In the genomic region with DNA sequence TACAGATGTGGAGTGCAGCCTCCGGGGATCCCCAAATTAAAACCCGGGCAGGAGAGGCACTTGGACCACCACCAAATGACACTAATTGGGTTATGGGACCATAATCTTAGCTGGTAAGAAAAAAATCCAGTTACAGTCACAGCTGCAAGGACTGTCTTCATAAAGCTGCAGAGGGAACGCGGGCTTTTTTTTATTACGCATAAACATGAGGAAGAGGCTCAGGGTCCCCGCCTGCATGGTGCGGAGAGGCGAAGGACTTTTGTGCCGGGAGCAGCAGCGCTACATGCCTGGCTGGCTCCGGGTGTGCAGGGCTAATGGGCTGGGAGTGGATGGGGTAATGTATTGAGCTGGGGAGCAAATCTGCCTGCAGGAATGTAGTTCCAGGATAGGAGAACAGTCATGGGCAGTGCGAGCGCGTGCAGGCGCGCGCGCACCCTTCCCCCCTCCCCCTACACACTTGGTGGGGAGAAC, we compare ENCODE assay signal across 9 mouse cellular contexts. TPM values are rescaled to one million over a fixed set of nuclear protein-coding genes. Genes with fewer than 3 reads are reported as not detected.
DNase-seq lines count a peak whose midpoint lies in the region; ATAC-seq lines count a peak whose summit lies in the region.
"Had no signal": no experiment of that assay in that cellular context is flagged by ENCODE, and none has a peak within 500 bp of the region (broad histone marks: within the 10 kb centered on the region; RNA-seq: fewer than 3 reads in every experiment).

No protein-coding gene starts in this region.

- no peaks in the 10 kb centered on the region for H3K9me3 ChIP-seq in heart, embryonic 13.5 days
- no peaks in the 10 kb centered on the region for H3K9me3 ChIP-seq in intestine, embryonic 16.5 days (ENCODE audit: control insufficient read depth, low read length)
- no peaks in the 10 kb centered on the region for H3K9me3 ChIP-seq in midbrain, embryonic 12.5 days

- no peak for ATAC-seq in heart, embryonic 13.5 days (ENCODE audit: extremely low read depth, insufficient number of reproducible peaks, low FRiP score, low TSS enrichment)
- peak; percentile 36 for ATAC-seq in intestine, embryonic 16.5 days
- peak; percentile 63 for ATAC-seq in midbrain, embryonic 12.5 days (ENCODE audit: low FRiP score, low read depth)

- H3K27me3 ChIP-seq in heart, embryonic 13.5 days (replicated peaks) = peaks cover 51% of the 10 kb centered on the region
- no peaks in the 10 kb centered on the region; the same call in none of the 2 replicates for H3K27me3 ChIP-seq in intestine, embryonic 16.5 days (replicated peaks; ENCODE audit: control insufficient read depth, insufficient read depth, low read length)
- peaks cover 42% of the 10 kb centered on the region for H3K27me3 ChIP-seq in midbrain, embryonic 12.5 days

- H3K4me3 ChIP-seq in heart, embryonic 13.5 days = peak overlapping the region; percentile 64
- H3K4me3 ChIP-seq in intestine, embryonic 16.5 days (ENCODE audit: low read length) = peak overlapping the region; percentile 57
- peak overlapping the region; percentile 39 for H3K4me3 ChIP-seq in midbrain, embryonic 12.5 days

- no peaks in the 10 kb centered on the region for H3K36me3 ChIP-seq in heart, embryonic 13.5 days
- H3K36me3 ChIP-seq in intestine, embryonic 16.5 days (ENCODE audit: control insufficient read depth, insufficient read depth, low read length) = no peaks in the 10 kb centered on the region
- H3K36me3 ChIP-seq in midbrain, embryonic 12.5 days = no peaks in the 10 kb centered on the region
- H3K36me3 ChIP-seq: G1E had no signal

- DNase-seq in heart, postnatal 4 days = no peak
- DNase-seq in ES-CJ7 (ENCODE audit: low read depth, low spot score) = peak; percentile 41
- peak; percentile 74 for DNase-seq in embryo, embryonic 11 days
- peak; percentile 5 to 8 for DNase-seq in thymus, postnatal 36 days
- DNase-seq in gastrocnemius, adult 18-20 months (ENCODE audit: low spot score) = no peak

- WGBS in heart, embryonic 13.5 days = 3% methylated on average over 18 of the region's 18 CpGs
- 2% methylated on average over 18 of the region's 18 CpGs for WGBS in intestine, embryonic 16.5 days
- WGBS in midbrain, embryonic 12.5 days = under 1% methylated on average over 18 of the region's 18 CpGs

- H3K27ac ChIP-seq in heart, embryonic 13.5 days (replicated peaks) = peak overlapping the region; percentile 55
- H3K27ac ChIP-seq in intestine, embryonic 16.5 days (ENCODE audit: low read length) = peak overlapping the region; percentile 75
- peak overlapping the region; percentile 96 for H3K27ac ChIP-seq in midbrain, embryonic 12.5 days (replicated peaks)

- peaks cover 41% of the 10 kb centered on the region for H3K4me1 ChIP-seq in heart, embryonic 13.5 days
- peaks cover 35% of the 10 kb centered on the region for H3K4me1 ChIP-seq in intestine, embryonic 16.5 days (ENCODE audit: control insufficient read depth, insufficient read depth, low read length)
- peaks cover 44% of the 10 kb centered on the region for H3K4me1 ChIP-seq in midbrain, embryonic 12.5 days

- H3K9ac ChIP-seq in heart, embryonic 13.5 days = peak overlapping the region; percentile 83
- peak overlapping the region; percentile 71 for H3K9ac ChIP-seq in intestine, embryonic 16.5 days (ENCODE audit: low read depth, low read length)
- peak overlapping the region; percentile 54 for H3K9ac ChIP-seq in midbrain, embryonic 12.5 days (replicated peaks)

- H3K4me2 ChIP-seq in heart, embryonic 13.5 days = peak overlapping the region; percentile 96
- H3K4me2 ChIP-seq in intestine, embryonic 16.5 days (ENCODE audit: low read depth, low read length) = peak overlapping the region; percentile 97
- peak overlapping the region; percentile 59 for H3K4me2 ChIP-seq in midbrain, embryonic 12.5 days (replicated peaks)

RNA-seq across cellular contexts. Expression of gene Sertad4, which starts 20.3 kb away (rescaled TPM):
- polyA plus RNA-seq in heart, embryonic 13.5 days (2015; fragmentation: Nextera tagmentation; extraction: Ambion mirVana) = 13.7 and 14.2 TPM in 2 replicates
- total RNA-seq in heart, postnatal 4 days (2021) = 10 to 100 TPM; 14.9 to 16.7 TPM
- 2.4 and 3.0 TPM in 2 replicates for polyA plus RNA-seq in intestine, embryonic 16.5 days (2015; fragmentation: Nextera tagmentation; extraction: Ambion mirVana)
- 35.8 and 43.3 TPM in 2 replicates for polyA plus RNA-seq in midbrain, embryonic 12.5 days (2016; fragmentation: Nextera tagmentation; extraction: Ambion mirVana)
- 1 to 10 TPM in 1 of 2 experiments, under 1 TPM in 1; 0.66 to 2.6 TPM for total RNA-seq in gastrocnemius, adult 18-20 months (2021)
- polyA plus RNA-seq: G1E had no signal

Comparison
In these comparisons a context has a peak if more than half of its experiments do, and no peak if none do; other contexts are left out.
1. DNase-seq: peak in ES-CJ7 (single experiment), embryo, embryonic 11 days (single experiment) and thymus, postnatal 36 days (2 of 2); none in heart, postnatal 4 days (single experiment) and gastrocnemius, adult 18-20 months (single experiment).
2. Peak in every context shown above with its lines, with median percentiles within 50 percentile points of each other: H3K27ac ChIP-seq, H3K4me2 ChIP-seq, H3K4me3 ChIP-seq and H3K9ac ChIP-seq.